Mouse (Mus musculus) lung, postnatal 14 days (tissue): Measurements from ENCODE around the gene Ankrd40.

Experiments used
- DNase-seq: peaks from one replicate; pipeline ENCODE4 v3.0.0; 2021

Gene Ankrd40

DNA sequence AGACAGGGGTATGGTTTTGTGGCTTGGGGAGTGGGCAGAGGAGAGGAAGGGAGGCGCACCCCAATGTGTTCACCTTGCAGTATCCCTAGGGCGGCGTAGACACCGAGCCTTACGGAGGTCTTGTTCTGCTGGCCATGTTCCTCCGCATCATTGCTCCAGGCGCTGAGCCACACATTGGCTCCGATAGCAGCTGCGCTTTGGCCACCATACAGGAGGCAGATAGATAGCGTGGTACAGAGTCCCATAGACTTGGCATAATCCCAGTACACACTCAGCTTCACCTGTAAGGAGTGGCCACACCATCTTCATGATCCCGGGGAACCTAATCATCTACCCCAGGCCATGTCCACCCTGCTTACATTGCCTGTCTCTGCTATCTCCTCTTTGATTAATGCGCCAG, 31.4 kb downstream of the Ankrd40 start:
- DNase-seq = no peak

DNA sequence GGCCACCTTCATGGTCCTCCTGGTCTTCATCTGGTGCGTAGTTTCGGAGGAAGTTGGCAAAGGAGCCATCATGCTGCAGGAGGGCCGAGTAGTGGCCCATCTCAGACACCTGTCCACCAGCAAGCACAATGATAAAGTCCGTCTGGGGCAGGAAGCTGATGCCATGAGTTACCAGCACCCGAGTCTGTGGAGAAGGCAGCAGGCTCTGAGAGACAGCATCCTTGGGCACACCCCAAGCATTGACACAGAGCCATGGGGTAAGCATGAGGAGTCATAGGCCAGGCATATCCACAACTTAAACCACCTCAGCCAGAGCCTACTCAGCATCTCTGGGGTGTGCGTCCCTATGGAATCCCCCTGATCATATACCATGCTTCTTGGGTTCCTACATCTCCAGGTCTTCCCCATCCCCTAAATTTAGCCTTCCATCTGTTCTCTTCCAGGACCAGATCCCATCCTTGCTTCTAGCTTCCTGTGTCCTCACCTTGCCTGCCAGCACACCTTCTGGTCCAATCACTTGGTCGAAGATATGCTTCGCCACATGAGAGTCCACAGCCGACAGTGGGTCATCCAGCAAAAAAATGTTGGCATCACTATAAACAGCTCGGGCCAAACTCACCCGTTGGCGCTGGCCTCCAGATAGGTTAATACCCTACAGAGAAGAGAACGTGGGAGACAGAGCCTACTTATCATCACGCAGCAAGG, 33.5 kb downstream of the Ankrd40 start:
- no peak for DNase-seq

DNA sequence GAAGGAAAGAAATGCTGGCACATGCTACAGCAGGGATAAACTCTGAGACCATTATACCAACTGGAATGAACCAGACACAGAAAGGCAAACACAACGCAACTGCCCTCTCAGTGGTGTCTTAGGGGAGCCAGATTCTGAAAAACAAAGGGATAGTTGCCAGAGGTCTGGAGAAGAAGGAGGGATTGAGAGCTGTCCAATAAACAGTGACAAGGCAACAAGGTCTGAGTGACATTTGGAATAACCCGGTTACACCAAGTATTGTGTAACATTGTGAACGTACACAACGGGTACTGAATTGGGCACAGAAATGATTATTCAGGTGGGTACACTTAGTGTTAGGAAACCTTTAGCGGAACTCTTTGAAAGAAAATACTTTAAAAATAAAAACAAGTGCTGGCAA, 34.3 kb downstream of the Ankrd40 start:
- DNase-seq = no peak

DNA sequence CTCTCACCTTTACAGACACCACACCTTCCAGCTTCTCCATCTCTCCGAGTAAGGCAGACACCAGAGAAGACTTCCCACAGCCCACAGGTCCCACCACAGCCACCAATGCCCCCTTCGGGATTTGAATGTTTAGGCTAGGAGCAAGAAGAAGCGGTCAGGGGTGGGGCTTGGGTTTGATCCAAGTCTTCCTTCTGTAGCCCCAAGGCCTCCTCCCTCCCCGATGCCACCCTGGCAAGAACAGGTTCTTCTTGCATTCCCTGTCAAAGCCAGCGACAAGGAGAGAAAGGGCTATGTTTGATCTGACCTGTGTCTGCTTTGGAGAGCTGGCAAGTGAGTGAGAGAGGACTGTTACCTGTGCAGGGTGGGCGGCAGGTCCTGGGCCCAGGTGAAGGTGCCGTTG, 35.9 kb downstream of the Ankrd40 start:
- no peak for DNase-seq

DNA sequence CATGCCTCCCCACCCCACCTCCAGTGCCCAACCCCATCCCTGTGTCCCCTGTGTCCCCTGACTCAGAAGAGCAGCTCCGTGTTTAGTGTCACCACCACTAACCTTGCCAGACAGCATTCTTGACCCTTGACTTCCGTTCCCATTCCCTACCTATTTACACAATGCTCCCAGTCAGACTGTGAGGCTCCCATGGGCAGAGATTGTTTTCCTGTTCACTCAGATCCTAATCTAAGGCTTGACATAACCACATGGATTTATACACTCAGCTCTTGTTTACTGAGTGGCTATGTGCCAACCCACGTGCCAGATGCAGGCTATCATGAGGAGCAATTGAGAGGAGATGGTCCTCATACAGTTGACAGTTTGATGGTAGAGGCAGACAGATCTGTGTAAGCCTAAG, 37.5 kb downstream of the Ankrd40 start:
- DNase-seq = peak; percentile 58

DNA sequence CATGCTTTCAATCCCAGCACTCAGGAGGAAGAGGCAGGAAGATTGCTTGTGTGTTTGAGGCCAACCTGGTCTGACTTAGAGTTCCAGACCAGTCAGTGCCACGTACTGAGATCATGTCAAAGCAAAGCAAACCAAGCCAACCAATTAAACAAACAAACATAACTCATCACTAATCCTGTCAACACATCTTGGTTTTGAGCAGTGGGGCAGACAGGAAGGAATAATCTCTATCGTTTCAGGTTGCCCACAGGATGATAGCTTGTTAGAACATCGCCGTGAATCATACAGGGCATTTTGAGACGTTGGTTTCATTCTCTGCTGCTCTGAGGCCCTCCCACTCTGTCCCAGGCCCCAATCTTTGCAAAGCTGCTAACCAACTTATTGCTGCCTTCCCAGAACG, 42.2 kb downstream of the Ankrd40 start:
- no peak for DNase-seq

DNA sequence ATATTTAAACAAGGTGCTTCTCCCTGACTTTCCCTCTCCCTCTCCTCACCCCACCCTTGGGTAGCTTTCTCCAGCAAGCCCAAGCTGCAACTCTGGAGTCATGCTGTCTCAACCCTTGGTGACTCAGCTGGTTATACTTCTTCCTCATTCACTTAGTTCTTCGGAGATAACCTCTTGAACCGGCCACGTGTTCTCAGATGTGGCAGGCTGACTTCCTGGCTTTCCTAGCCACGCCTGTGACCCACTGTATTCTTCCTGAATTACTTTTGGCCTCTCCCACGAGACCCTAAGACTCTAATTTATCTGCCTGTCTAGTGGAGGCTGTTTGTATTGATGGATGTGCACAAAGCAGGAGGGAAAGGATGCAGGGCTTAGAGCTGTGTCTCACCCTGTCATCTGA, 43.0 kb downstream of the Ankrd40 start:
- no peak for DNase-seq

DNA sequence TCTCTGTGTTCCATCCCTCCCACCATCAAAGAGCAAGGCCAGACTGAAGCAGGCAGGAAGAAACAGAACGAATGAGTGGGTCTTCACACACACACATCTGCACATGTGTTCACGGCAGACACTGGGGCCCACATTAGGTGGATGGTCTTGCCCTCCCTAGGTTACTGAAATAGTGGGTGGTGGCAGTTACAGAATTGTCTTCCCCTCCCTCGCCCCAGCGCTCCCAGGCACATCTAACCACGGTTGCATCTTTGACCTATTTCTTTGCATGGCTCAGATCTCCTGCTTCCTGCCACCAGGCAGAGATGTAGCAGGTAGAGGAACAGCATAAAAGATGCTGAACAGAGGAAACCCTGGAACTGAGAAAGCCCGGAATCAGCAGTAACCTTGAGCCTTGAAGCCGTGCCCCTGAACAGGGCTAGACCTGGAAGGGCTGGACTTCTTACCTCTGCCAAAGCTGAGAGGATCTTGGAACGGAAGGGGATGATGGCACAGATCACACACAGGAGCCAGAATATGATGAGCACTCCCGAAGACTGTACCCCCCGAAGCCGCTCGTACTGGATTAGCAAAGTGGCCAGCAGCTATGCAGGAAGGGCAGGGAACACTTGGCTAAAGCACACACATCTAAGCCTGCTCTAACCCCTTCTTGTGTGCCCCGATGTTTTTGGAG, 46.6 kb downstream of the Ankrd40 start:
- no peak for DNase-seq

DNA sequence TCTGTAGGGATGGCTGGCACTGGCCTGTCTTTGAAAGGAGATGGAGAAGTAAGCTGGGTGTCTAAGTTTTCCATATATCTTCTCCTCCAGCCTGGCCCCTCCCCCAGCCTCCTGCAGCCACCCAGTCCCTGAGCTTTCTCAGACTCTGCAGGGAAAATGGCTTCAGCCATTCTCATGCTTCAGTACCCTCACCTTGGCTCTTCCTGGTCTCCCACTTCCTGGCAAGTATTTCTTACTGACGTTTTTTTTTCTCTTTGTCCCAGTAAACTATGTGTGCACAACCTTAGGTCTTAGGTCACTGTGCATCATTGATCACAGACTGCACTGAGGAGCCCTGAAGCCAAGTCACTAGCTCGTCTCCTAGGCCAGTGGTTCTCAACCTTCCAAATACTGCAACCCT, 51.3 kb downstream of the Ankrd40 start:
- no peak for DNase-seq

DNA sequence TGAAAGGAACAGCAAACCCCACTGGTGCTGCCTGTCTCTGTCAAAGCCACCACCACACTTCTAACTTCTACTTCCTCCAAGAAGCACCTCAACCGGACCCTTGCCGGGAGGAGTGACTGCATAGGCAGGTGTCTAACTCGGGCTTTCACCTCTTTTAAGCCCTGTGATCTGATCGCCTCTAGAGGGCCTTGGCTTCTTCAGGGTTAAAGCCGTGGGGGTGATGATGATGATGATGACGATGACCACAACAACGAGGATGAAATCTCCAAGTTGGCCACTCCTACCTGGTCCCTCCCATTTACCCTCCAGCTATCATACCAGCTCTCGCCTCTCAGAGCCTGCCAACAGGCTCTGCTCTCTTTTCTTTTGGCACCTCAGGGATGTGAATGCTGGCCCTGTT, 51.9 kb downstream of the Ankrd40 start:
- no peak for DNase-seq

DNA sequence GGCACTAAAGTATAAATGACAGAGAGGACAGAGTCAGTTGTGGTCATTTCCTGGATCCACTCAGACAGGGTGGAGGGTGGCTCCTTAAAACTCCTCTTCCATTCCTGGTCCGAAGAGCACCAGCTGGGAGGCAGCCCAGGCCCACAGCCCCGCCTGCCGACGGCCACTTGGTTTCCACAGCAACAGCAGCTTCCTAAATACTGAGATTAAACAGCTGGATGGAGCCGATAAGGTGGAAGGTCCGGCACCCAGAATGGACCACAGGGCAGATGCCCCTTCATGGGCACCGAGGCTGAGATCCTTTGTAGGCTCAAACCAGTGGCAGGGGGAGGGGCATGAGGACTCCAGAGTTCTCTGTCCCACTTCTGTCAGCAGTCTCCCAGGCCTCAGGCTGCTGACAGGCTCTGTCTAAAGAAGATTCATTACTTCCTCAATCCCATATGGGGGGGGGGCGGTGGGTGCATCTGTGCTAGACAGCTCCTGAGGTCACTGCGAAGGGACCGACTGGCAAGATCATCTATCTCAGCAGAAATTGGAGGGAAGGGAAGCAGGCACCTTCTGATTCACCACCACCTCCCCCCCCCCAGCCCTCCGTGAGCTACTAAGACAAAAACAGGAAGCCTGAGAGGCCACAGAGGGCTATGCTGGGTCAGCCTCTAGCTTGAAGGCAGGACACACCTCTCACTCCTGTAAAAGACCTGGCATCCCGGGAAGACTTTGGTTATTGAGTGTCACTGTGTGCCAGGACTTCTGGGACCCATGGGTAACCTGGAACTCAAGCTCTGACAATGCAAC, 58.4 kb downstream of the Ankrd40 start:
- DNase-seq = peak; percentile 61

DNA sequence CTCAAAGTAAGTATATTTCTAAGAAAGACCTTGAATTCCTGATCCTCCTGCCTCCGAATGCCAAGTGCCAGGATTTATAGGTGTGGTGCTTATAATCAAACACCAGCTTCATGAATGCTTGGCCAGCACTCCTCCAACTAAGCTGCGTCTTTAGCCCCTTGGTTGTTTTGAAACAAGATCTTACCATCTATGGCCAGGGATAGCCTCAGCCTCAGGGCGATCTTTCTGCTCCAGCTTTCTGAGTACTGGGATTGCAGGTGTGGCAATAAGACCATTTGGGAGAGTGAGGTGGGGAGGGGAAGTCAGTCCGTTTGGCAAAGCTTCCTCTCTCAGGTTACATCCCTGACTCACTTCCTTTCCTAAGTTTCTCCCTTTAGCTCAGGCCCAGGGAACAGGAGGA, 60.0 kb downstream of the Ankrd40 start:
- DNase-seq = no peak

DNA sequence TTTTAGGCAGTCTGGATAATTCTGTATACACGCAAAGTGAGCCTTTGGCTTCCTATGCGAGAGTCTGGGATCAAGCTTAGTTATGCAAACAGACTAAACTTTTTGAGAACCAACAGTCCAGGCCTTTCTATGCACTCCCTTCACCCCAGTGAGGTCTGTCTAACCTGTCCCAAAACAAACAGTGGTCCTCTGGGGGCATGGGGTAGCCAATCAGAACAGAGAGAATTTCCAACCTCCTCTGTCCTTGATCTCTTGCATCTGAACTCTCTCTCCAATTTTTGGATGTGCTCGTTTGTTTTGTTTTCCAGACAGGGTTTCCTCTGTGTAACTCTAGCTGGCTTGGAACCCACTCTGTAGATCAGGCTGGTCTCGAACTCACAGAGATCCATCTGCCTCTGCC, 61.2 kb downstream of the Ankrd40 start:
- no peak for DNase-seq

DNA sequence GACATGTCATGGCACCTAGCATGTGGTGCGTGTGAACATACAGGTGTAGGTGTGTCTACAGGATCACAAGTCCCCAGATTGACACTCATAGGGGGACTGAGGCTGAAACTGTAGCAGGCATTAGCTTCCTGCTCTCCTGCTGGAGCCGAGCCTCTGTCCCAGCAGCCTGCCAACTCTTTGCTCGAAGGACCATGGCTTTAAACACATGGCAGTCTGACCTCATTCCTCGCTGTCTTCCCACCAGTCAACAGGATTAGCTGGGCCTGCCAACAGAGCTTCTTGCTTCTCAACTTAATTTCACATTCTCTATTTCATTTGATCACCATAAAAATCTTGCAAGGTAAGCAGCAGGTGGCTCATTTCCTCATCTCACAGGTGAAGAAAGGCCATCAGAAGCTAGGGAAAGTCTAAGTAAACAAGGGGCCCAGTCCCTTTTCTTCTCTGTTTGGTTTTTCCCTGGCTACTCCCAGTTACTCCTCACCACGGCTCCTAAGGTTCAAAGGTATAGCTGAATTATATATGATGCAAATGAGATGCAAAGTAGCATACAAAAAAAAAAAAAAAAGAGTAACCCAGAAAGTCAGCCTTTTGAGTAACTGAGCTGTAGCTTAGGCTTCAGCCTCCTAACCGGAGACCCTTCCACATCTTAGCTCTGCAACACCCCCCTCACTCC, 62.1 kb downstream of the Ankrd40 start:
- no peak for DNase-seq

DNA sequence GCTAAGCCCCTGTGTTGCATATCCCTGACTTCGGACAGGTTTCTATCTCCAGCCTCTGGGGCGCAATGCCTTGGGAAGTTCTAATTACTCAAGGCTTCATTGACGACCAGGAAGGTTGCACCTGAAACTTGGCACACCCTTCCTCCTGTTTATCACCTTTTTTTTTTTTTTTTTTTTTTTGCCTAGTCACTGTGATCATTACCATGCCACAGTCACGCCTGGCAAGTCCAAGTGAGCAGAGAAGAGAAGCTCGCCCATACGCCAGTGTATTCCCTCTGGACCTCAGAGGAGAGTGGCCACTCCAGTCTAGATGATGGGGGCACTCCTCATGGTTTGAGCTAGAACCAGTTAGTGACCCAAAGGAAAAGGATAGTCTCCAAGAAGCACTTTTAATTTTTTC, 63.0 kb downstream of the Ankrd40 start:
- DNase-seq = no peak
